Mouse (Mus musculus) brain, embryonic 14.5 days (tissue): ENCODE measurements around the gene Tmem107.

Source experiments
- CTCF ChIP-seq: fragments of 200-500 bp; IDR thresholded peaks from 2 replicates; pipeline ENCODE4 v1.5.1; 2012; ENCODE audit warnings: inconsistent platforms, mild to moderate bottlenecking, moderate library complexity, borderline replicate concordance; ENCODE audit not compliant: insufficient read depth, insufficient read length; ENCODE audit errors: extremely low read depth
- POLR2A ChIP-seq: fragments of 200-500 bp; IDR thresholded peaks from 2 replicates; pipeline ENCODE4 v1.6.1; 2012; ENCODE audit warnings: mild to moderate bottlenecking, inconsistent platforms, borderline replicate concordance; ENCODE audit not compliant: poor library complexity, insufficient read depth, insufficient read length, severe bottlenecking; ENCODE audit errors: extremely low read depth

DNA sequence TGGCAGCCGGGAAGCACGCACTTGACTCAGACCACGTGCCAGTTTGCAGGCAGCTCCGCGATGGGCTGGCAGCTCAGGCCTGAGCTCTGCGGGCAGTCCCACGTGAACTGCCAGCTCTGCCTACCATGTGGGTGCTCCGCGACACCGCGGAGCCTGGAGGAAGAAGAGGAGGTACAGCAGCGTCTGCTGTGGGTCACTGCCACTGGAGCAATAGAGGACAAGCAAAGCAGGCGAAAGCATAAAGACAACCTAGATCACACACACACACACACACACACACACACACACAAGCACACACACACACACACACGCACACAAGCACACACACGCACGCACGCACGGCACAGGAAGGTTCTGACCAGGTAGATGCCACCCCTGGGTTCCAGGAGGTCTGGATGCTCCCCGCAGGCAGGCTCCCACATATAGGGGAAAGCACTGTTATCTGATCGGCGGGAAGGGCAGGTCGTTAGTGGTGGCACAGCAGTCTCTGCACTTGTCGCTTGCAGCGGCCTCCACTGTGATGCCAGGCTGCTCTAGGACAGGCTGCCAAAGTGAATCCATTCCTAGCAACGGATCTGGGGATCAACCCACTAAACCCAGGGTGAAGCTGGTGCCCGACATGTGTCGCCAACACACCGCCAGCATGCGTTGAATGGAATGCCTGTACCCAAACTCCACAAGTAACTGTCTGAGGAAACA is 4.3 kb upstream of the Tmem107 start:
- TF ChIP-seq CTCF = no peak
- no peak for TF ChIP-seq POLR2A
